Mouse (Mus musculus) heart, embryonic 12.5 days (tissue): ENCODE results near the gene Troap. TPM values are rescaled to one million over a fixed set of nuclear protein-coding genes. Genes with fewer than 3 reads are reported as not detected.
A peak's percentile ranks its signal among the peaks of the same experiment; 100 is the strongest.
"Not testable (repeated sequence)": the region's sequence is repeated elsewhere in the genome, so short reads cannot be mapped to it uniquely, and the experiment has no call there.

Experiments
- ATAC-seq: fragments of 200-750 bp; cut with Nextera tagmentation; 2 replicates; pipeline ENCODE4 v1.8.0; 2017; ENCODE audit warnings: moderate TSS enrichment, moderate library complexity; ENCODE audit not compliant: insufficient number of reproducible peaks, low FRiP score
- H3K27ac ChIP-seq: fragments of 300-500 bp; sonication (generic); 2 replicates; pipeline ENCODE4 v1.5.1; 2016; ENCODE audit warnings: mild to moderate bottlenecking, moderate library complexity; ENCODE audit not compliant: poor library complexity, severe bottlenecking
- H3K27me3 ChIP-seq: fragments of 300-500 bp; sonication (generic); replicated peaks from 2 replicates; pipeline ENCODE4 v1.6.1; 2016; ENCODE audit warnings: mild to moderate bottlenecking, moderate library complexity
- H3K36me3 ChIP-seq: fragments of 300-500 bp; sonication (generic); 2 replicates; pipeline ENCODE4 v1.6.1; 2016; ENCODE audit warnings: mild to moderate bottlenecking, moderate library complexity
- H3K4me1 ChIP-seq: fragments of 300-500 bp; sonication (generic); replicated peaks from 2 replicates; pipeline ENCODE4 v1.6.1; 2016; ENCODE audit warnings: mild to moderate bottlenecking
- H3K4me2 ChIP-seq: fragments of 300-500 bp; sonication (generic); 2 replicates; pipeline ENCODE4 v1.6.1; 2016; ENCODE audit warnings: mild to moderate bottlenecking, moderate library complexity
- H3K4me3 ChIP-seq: fragments of 300-500 bp; sonication (generic); 2 replicates; pipeline ENCODE4 v1.5.1; 2016; ENCODE audit warnings: mild to moderate bottlenecking
- H3K9ac ChIP-seq: fragments of 300-500 bp; sonication (generic); 2 replicates; pipeline ENCODE4 v1.6.1; 2016; ENCODE audit warnings: mild to moderate bottlenecking, moderate library complexity
- H3K9me3 ChIP-seq: fragments of 300-500 bp; sonication (generic); replicated peaks from 2 replicates; pipeline ENCODE4 v1.6.1; 2016; ENCODE audit warnings: mild to moderate bottlenecking, moderate library complexity
- WGBS: fragments of 180-500 bp; shearing (Covaris S2); methylation state at CpG from one replicate; pipeline ENCODE4 v1.1.7; 2016; 5-methylcytosine and 5-hydroxymethylcytosine counted together
- polyA plus RNA-seq: library from polyadenylated mRNA; unstranded; fragments of >200 nt; fragmentation: Nextera tagmentation; extraction: Ambion mirVana; gene quantifications from 2 replicates; pipeline ENCODE4 v1.2.1, GENCODE M21; 2016

Gene Troap
- polyA plus RNA-seq, 1 experiment from 2014 or later: 27.2 TPM

- Histone ChIP-seq H3K36me3 (no peaks in the 10 kb centered on the region), H3K27me3 (peaks cover 8% of the 10 kb centered on the region; the same call in 1 of the 2 replicates), H3K4me1 (peaks cover 14% of the 10 kb centered on the region), H3K9me3 (no peaks in the 10 kb centered on the region), H3K9ac (no peak overlapping the region), H3K27ac (no peak overlapping the region), H3K4me3 (no peak overlapping the region), H3K4me2 (no peak overlapping the region)
- ATAC-seq: no peak
- whole genome bisulfite sequencing: 78% methylated on average over 1 of the region's 1 CpGs
Measured at GRCm38 (mm10) chr15:99071988-99072387, 2.4 kb upstream of the Troap start.

DNA sequence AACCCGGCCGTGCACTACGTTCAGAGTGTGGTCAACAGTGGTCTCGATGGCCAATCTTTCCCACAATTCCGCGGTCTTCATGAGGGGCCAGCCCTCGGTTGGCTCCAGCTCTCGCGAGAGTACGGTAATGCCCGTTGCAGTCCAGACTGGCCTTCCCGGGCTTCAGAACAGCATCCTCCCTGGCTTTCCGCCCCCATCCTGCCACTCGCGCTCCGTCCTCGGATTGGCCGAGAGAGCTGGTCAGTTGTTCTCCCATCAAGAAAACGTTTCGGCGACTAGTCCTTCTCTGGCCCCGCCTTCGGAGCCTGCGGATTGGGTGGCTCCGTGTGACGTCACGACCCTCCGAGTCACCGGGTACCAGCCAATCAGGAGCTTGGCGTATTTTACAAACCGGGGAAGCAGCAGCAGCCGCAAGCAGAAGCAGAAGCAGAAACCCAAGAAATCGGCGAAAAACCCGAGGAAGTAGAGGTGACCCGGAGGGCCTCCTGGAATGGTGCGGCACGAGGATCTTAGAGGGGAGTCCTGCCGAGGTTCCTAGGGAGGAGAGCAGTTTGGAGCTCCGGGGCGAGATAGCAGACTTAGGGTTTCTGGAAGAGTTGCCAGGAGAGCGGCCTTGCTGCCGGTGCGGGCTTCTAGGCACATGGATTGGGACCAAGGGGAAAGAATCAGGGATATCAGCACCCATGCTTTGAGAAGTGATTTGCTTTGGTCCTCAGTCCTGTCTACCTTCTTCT is 392 bp downstream of the Troap start:
- Histone ChIP-seq H3K9ac (peak overlapping the region; percentile 85), H3K4me3 (peak overlapping the region; percentile 79), H3K4me1 (peaks cover 32% of the 10 kb centered on the region), H3K4me2 (peak overlapping the region; percentile 75), H3K9me3 (no peaks in the 10 kb centered on the region), H3K27ac (peak overlapping the region; percentile 92), H3K27me3 (no peaks in the 10 kb centered on the region), H3K36me3 (peaks cover 17% of the 10 kb centered on the region)
- WGBS: under 1% methylated on average over 44 of the region's 44 CpGs
- ATAC-seq: peak; percentile 95

GRCm38 (mm10) chr15:99076011-99076410 is 1.6 kb downstream of the Troap start:
- not testable (repeated sequence) for ATAC-seq, H3K27me3 ChIP-seq, H3K9me3 ChIP-seq, H3K27ac ChIP-seq
- Histone ChIP-seq H3K36me3 (peaks cover 27% of the 10 kb centered on the region), H3K4me2 (peak overlapping the region; percentile 75), H3K9ac (peak overlapping the region; percentile 85; the same call in 1 of the 2 replicates), H3K4me3 (peak overlapping the region; percentile 79), H3K4me1 (peaks cover 32% of the 10 kb centered on the region)
- WGBS: 94% methylated on average over 3 of the region's 3 CpGs

GRCm38 (mm10) chr15:99078181-99078910 is 4.0 kb downstream of the Troap start:
- Histone ChIP-seq H3K36me3 (peaks cover 47% of the 10 kb centered on the region), H3K4me2 (no peak overlapping the region), H3K9me3 (no peaks in the 10 kb centered on the region), H3K4me3 (no peak overlapping the region), H3K9ac (no peak overlapping the region), H3K27me3 (0 out of 2 replicates have a peak, but pooled peaks cover 9% of the 10 kb centered on the region), H3K27ac (no peak overlapping the region), H3K4me1 (peaks cover 32% of the 10 kb centered on the region)
- no peak for ATAC-seq
- WGBS: 66% methylated on average over 15 of the region's 15 CpGs

DNA sequence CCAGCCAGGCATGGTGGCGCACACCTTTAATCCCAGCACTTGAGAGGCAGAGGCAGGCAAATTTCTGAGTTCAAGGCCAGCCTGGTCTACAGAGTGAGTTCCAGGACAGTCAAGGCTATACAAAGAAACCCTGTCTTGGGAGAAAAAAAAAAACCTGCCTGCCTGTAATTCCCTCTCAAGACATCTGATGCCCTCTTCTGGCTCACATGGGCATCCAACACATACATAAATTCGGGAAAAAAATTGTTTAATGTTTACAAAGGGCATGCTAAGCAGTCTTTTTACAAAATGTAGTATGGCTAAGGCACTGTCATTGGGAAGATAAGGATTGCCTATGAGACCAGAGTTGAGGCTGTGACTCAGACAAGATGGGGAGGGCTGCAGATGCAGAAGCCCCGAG is 5.4 kb downstream of the Troap start:
- peaks cover 52% of the 10 kb centered on the region for H3K36me3 ChIP-seq
- no peaks in the 10 kb centered on the region for H3K9me3 ChIP-seq
- H3K4me3 ChIP-seq: no peak overlapping the region
- no peak for ATAC-seq
- no peak overlapping the region for H3K27ac ChIP-seq
- H3K4me1 ChIP-seq: peaks cover 38% of the 10 kb centered on the region
- WGBS: 84% methylated on average over 3 of the region's 3 CpGs
- H3K27me3 ChIP-seq: peaks cover 21% of the 10 kb centered on the region
- H3K4me2 ChIP-seq: no peak overlapping the region
- H3K9ac ChIP-seq: no peak overlapping the region

- Histone ChIP-seq H3K9me3 (no peaks in the 10 kb centered on the region), H3K4me2 (no peak overlapping the region), H3K36me3 (peaks cover 51% of the 10 kb centered on the region), H3K4me3 (no peak overlapping the region), H3K4me1 (peaks cover 27% of the 10 kb centered on the region), H3K27ac (no peak overlapping the region), H3K27me3 (peaks cover 41% of the 10 kb centered on the region), H3K9ac (no peak overlapping the region)
- no peak for ATAC-seq
- WGBS: 95% methylated on average over 12 of the region's 12 CpGs
Measured at GRCm38 (mm10) chr15:99082322-99082721, 7.9 kb downstream of the Troap start.

DNA sequence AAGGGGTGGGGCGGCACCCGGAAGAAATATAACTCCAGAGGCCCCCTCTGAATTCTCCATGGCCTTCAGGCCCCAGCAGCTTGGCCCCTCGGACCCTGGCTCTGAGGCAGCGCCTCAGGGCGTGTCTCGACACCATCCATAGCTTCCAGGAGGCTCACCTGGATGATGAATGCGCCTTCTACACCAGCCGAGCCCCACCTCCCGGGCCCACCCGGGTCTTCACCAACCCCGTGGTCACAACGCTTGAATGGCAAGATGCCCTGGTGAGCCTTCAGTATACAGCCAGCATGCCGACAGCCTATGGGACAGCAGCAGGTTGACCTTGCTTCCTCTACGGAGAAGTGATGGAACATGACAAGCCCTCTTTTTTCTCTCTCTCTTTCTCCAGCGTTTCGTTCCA is 8.5 kb downstream of the Troap start:
- peaks cover 46% of the 10 kb centered on the region for H3K27me3 ChIP-seq
- no peaks in the 10 kb centered on the region for H3K9me3 ChIP-seq
- no peak overlapping the region for H3K4me2 ChIP-seq
- ATAC-seq: no peak
- H3K9ac ChIP-seq: no peak overlapping the region
- WGBS: 90% methylated on average over 16 of the region's 16 CpGs
- peaks cover 21% of the 10 kb centered on the region for H3K4me1 ChIP-seq
- H3K36me3 ChIP-seq: peaks cover 45% of the 10 kb centered on the region
- no peak overlapping the region for H3K4me3 ChIP-seq
- H3K27ac ChIP-seq: no peak overlapping the region

DNA sequence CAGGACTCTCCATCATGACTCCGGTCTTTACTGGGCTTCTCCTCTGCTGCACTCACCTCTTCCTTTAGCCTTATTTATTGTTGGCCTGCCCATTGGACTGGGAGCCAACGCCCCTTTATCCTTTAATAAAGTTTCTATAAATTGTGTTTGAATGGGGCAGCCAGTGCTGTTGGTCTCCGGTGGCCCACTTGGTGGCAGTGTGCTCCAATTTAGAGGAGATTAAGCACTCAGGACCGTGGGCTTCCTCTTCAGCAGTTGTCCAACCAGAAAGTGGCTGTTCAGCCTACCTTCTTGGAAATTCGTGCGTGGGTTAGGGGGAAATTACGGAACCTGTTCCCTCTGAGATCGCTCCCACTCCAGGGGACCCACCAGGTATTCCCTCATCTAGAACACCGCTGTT is 8.9 kb downstream of the Troap start:
- Histone ChIP-seq H3K4me3 (no peak overlapping the region), H3K4me1 (peaks cover 20% of the 10 kb centered on the region), H3K36me3 (peaks cover 41% of the 10 kb centered on the region), H3K4me2 (no peak overlapping the region), H3K9ac (no peak overlapping the region), H3K27ac (no peak overlapping the region), H3K27me3 (peaks cover 50% of the 10 kb centered on the region), H3K9me3 (no peaks in the 10 kb centered on the region)
- WGBS: 67% methylated on average over 9 of the region's 9 CpGs
- no peak for ATAC-seq

DNA sequence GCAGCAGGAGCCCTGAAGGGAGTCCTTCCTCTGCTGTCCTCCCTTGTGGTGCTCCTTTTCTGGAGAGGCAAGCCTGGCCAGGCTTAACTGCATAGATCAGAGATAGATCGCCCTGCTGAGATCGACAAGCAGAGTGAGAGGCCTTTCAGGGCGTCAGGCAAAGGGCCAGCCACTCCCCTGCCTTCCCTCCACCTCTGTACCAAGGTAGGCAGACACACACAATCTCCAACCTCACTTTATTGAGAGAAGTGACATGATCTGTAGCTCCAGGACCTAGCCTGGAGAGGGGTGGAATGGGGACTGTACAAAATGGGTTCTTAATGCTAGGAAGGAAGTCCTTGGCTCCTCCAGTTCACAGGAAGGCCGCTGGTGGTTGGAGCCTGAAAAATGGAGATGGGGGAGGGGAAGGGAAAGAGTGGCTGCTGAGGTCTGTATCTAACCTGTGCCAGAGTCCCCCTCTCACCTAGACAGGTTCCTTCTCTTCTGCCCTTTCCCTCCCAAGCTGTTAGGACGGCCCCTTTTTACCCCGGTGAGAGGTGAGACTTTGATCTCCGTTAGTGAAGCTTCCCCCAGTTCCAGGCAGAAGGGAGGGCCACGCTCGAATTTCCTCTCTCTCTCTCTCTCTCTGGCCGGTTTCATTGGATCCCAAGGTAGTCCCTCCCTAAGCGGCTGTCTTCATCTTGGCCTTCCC is 9.6 kb downstream of the Troap start:
- no peak for ATAC-seq
- no peak overlapping the region for H3K27ac ChIP-seq
- no peak overlapping the region for H3K9ac ChIP-seq
- H3K4me1 ChIP-seq: peaks cover 21% of the 10 kb centered on the region
- H3K9me3 ChIP-seq: no peaks in the 10 kb centered on the region
- WGBS: 8% methylated on average over 11 of the region's 11 CpGs
- H3K4me3 ChIP-seq: peak overlapping the region; percentile 17; the same call in 1 of the 2 replicates
- H3K36me3 ChIP-seq: peaks cover 35% of the 10 kb centered on the region
- peaks cover 58% of the 10 kb centered on the region for H3K27me3 ChIP-seq
- peak overlapping the region; percentile 47 for H3K4me2 ChIP-seq

- H3K4me3 ChIP-seq: peak overlapping the region; percentile 17; the same call in 1 of the 2 replicates
- no peak overlapping the region for H3K27ac ChIP-seq
- peaks cover 35% of the 10 kb centered on the region for H3K36me3 ChIP-seq
- ATAC-seq: no peak
- H3K4me2 ChIP-seq: peak overlapping the region; percentile 47
- 9% methylated on average over 19 of the region's 19 CpGs for WGBS
- peaks cover 23% of the 10 kb centered on the region for H3K4me1 ChIP-seq
- H3K9ac ChIP-seq: 0 out of 2 replicates have a peak overlapping the region, but pooled peaks have one; percentile 29
- no peaks in the 10 kb centered on the region for H3K9me3 ChIP-seq
- H3K27me3 ChIP-seq: peaks cover 64% of the 10 kb centered on the region
Measured at GRCm38 (mm10) chr15:99084618-99085017, 10.2 kb downstream of the Troap start.

DNA sequence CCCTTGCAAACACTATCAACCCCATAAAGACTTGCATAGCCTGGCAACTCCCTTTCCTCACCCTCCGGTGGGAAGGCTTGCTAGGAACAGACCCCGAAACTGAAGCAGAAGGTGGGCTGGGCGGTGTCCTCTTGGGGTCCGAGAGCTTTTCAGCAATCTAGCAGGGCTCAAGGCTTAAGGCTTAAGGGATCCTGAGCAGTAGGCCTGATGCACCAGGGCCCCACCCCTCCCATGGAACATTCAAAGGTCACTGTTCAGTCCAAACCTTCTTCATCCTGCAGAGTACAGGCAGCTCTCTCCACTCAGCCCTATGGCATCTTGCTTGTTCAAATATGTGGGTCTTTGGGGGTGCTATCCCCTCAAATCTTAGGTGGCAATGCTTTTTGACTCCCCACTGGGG is 11.6 kb downstream of the Troap start:
- 72% methylated on average over 4 of the region's 4 CpGs for WGBS
- peaks cover 78% of the 10 kb centered on the region for H3K27me3 ChIP-seq
- no peak overlapping the region for H3K4me3 ChIP-seq
- H3K4me1 ChIP-seq: peaks cover 23% of the 10 kb centered on the region
- no peak for ATAC-seq
- H3K4me2 ChIP-seq: no peak overlapping the region
- no peak overlapping the region for H3K27ac ChIP-seq
- H3K9ac ChIP-seq: no peak overlapping the region
- no peaks in the 10 kb centered on the region for H3K9me3 ChIP-seq
- peaks cover 26% of the 10 kb centered on the region for H3K36me3 ChIP-seq
